Mouse (Mus musculus) hindbrain, embryonic 12.5 days (tissue): ENCODE data around the gene Wnt5b. TPM values are rescaled to one million over a fixed set of nuclear protein-coding genes. Genes with fewer than 3 reads are reported as not detected.

Experiments used
- ATAC-seq: fragments of 200-750 bp; cut with Nextera tagmentation; 2 replicates; pipeline ENCODE4 v1.8.0; 2017; ENCODE audit warnings: moderate TSS enrichment; ENCODE audit not compliant: low FRiP score
- H3K27ac ChIP-seq: fragments of 300-500 bp; sonication (generic); 2 replicates; pipeline ENCODE4 v1.5.1; 2016; ENCODE audit warnings: mild to moderate bottlenecking
- H3K27me3 ChIP-seq: fragments of 300-500 bp; sonication (generic); 2 replicates; pipeline ENCODE4 v1.6.1; 2016; ENCODE audit warnings: mild to moderate bottlenecking
- H3K36me3 ChIP-seq: fragments of 300-500 bp; sonication (generic); 2 replicates; pipeline ENCODE4 v1.6.1; 2016; ENCODE audit warnings: mild to moderate bottlenecking
- H3K4me1 ChIP-seq: fragments of 300-500 bp; sonication (generic); 2 replicates; pipeline ENCODE4 v1.6.1; 2016
- H3K4me2 ChIP-seq: fragments of 300-500 bp; sonication (generic); replicated peaks from 2 replicates; pipeline ENCODE4 v1.6.1; 2016; ENCODE audit warnings: mild to moderate bottlenecking
- H3K4me3 ChIP-seq: fragments of 300-500 bp; sonication (generic); 2 replicates; pipeline ENCODE4 v1.5.1; 2016; ENCODE audit warnings: mild to moderate bottlenecking
- H3K9ac ChIP-seq: fragments of 300-500 bp; sonication (generic); 2 replicates; pipeline ENCODE4 v1.6.1; 2016; ENCODE audit warnings: mild to moderate bottlenecking, moderate library complexity
- H3K9me3 ChIP-seq: fragments of 300-500 bp; sonication (generic); replicated peaks from 2 replicates; pipeline ENCODE4 v1.6.1; 2016; ENCODE audit warnings: mild to moderate bottlenecking
- WGBS: fragments of 180-500 bp; shearing (Covaris S2); methylation state at CpG from one replicate; pipeline ENCODE4 v1.1.7; 2016; 5-methylcytosine and 5-hydroxymethylcytosine counted together
- polyA plus RNA-seq: library from polyadenylated mRNA; unstranded; fragments of >200 nt; fragmentation: Nextera tagmentation; extraction: Ambion mirVana; gene quantifications from 2 replicates; pipeline ENCODE4 v1.2.1, GENCODE M21; 2016

Wnt5b gene
- polyA plus RNA-seq, 1 experiment from 2014 or later: 9.9 TPM

DNA sequence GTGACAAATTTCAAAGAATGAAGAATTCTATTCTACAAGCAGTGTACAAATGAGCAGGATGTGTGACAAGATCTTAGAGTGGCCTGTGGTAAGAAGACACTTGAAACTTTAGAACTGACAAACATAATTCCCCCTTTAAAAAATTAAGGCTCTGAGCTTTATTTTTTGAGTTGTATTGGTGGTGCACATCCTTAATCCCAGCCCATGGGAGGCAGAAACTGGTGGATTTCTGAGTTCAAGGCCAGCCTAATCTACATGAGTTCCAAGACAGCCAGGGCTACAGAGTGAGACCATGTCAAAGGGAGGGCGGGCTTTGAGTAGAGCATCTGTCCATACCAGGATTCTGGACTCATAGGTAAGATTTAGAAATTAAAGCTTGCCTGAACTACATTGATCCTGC, 157.3 kb downstream of the Wnt5b start:
- H3K9ac ChIP-seq: 0 out of 2 replicates have a peak overlapping the region, but pooled peaks have one; percentile 5
- WGBS: 89% methylated on average over 1 of the region's 1 CpGs

DNA sequence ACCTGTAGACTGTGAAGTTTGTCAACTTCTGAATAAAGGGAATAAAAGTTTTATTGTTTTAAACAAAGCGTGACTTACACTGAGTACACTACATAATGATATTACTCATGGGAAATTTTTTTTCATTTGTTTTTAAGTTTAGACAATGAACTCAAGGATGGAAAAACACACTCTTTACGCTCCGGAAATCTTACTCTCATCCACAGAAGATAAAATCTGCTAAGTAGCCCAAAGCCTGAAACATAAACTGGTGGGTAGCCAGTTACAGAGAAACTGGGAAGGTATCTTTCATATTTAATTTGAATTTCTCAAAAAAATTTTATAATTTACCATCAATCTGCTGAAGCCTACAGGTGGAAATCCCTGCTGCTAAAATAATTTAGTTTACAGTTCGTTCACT, 157.7 kb downstream of the Wnt5b start:
- 94% methylated on average over 4 of the region's 4 CpGs for WGBS
- no peak for ATAC-seq
- H3K27me3 ChIP-seq: no peaks in the 10 kb centered on the region

More for the DNA sequence above, 157.3 kb downstream of the Wnt5b start:
- no peaks in the 10 kb centered on the region for H3K27me3 ChIP-seq
- peaks cover 19% of the 10 kb centered on the region for H3K4me1 ChIP-seq
- no peaks in the 10 kb centered on the region for H3K36me3 ChIP-seq
- ATAC-seq: no peak
- H3K9me3 ChIP-seq: no peaks in the 10 kb centered on the region
- H3K4me3 ChIP-seq: no peak overlapping the region
- H3K4me2 ChIP-seq: peak overlapping the region; percentile 74; the same call in 1 of the 2 replicates
- H3K27ac ChIP-seq: no peak overlapping the region

GRCm38 (mm10) chr6:119385668-119386067, 158.5 kb downstream of the Wnt5b start:
- no peak overlapping the region for H3K9ac ChIP-seq
- H3K9me3 ChIP-seq: no peaks in the 10 kb centered on the region
- H3K4me2 ChIP-seq: no peak overlapping the region
- no peaks in the 10 kb centered on the region for H3K27me3 ChIP-seq
- H3K4me1 ChIP-seq: peaks cover 19% of the 10 kb centered on the region
- no peak for ATAC-seq
- H3K4me3 ChIP-seq: no peak overlapping the region
- WGBS: 100% methylated on average over 1 of the region's 1 CpGs
- no peaks in the 10 kb centered on the region for H3K36me3 ChIP-seq
- H3K27ac ChIP-seq: no peak overlapping the region

More for the DNA sequence above, 157.7 kb downstream of the Wnt5b start:
- no peak overlapping the region for H3K9ac ChIP-seq
- no peaks in the 10 kb centered on the region for H3K9me3 ChIP-seq
- no peak overlapping the region for H3K4me3 ChIP-seq
- H3K4me1 ChIP-seq: peaks cover 19% of the 10 kb centered on the region
- no peak overlapping the region for H3K27ac ChIP-seq
- no peaks in the 10 kb centered on the region for H3K36me3 ChIP-seq
- H3K4me2 ChIP-seq: no peak overlapping the region

Other genes with a start within 250 kb of the Wnt5b start
- 0.68 and 0.80 TPM in 2 replicates for gene Lrtm2, start 213.6 kb downstream of the Wnt5b start, polyA plus RNA-seq
- 35.0 and 37.0 TPM in 2 replicates for gene Adipor2, start 126.6 kb downstream of the Wnt5b start, polyA plus RNA-seq
- 3.8 and 4.3 TPM in 2 replicates for gene Fbxl14, start 64.7 kb downstream of the Wnt5b start, polyA plus RNA-seq